Mouse (Mus musculus): Measurements from ENCODE around the gene Ugt1a6a.

- no peak for TF ChIP-seq CTCF (IDR thresholded peaks at IDR 0.05; ENCODE audit: low read depth, low read length)
- no peak for TF ChIP-seq POLR2A (IDR thresholded peaks at IDR 0.05; ENCODE audit: borderline replicate concordance, low read depth, low read length)
Measured at GRCm38 (mm10) chr1:88256886-88257663, 122.5 kb downstream of the Ugt1a6a start.

Measured in bone marrow macrophage, adult 2 months (primary cell).